Mouse (Mus musculus) lung, postnatal 0 days (tissue): ENCODE data around the gene Runx3.

Source experiments
- CTCF ChIP-seq: IDR thresholded peaks from 2 replicates; pipeline ENCODE4 v1.5.1; 2016; ENCODE audit warnings: antibody characterized with exemption, mild to moderate bottlenecking
- EP300 ChIP-seq: IDR thresholded peaks from 2 replicates; pipeline ENCODE4 v1.6.1; 2016; ENCODE audit warnings: antibody characterized with exemption, mild to moderate bottlenecking, control low read depth

- TF ChIP-seq CTCF (no peak), EP300 (no peak)
Observed at GRCm38 (mm10) chr4:135083089-135083488, 37.4 kb upstream of the Runx3 start.
